Mouse (Mus musculus): ENCODE measurements around the gene Pisd. TPM values are rescaled to one million over a fixed set of nuclear protein-coding genes. Genes with fewer than 3 reads are reported as not detected.
A peak's percentile ranks its signal among the peaks of the same experiment; 100 is the strongest.
"Not testable (repeated sequence)": the region's sequence is repeated elsewhere in the genome, so short reads cannot be mapped to it uniquely, and the experiment has no call there.

Pisd gene
- total RNA-seq, 2 experiments from 2014 or later: 25.5 to 29.0 TPM

- intact Hi-C loops (cut with DNase I): loop anchor here (1.0 to 2.0 kb wide), 2 partner anchors 32 to 159 kb away; no protein-coding TSS in a partner anchor
- peak; percentile 18 for DNase-seq (ENCODE audit: low spot score)
Measured at GRCm38 (mm10) chr5:32747650-32748375, 37.6 kb downstream of the Pisd start.

DNA sequence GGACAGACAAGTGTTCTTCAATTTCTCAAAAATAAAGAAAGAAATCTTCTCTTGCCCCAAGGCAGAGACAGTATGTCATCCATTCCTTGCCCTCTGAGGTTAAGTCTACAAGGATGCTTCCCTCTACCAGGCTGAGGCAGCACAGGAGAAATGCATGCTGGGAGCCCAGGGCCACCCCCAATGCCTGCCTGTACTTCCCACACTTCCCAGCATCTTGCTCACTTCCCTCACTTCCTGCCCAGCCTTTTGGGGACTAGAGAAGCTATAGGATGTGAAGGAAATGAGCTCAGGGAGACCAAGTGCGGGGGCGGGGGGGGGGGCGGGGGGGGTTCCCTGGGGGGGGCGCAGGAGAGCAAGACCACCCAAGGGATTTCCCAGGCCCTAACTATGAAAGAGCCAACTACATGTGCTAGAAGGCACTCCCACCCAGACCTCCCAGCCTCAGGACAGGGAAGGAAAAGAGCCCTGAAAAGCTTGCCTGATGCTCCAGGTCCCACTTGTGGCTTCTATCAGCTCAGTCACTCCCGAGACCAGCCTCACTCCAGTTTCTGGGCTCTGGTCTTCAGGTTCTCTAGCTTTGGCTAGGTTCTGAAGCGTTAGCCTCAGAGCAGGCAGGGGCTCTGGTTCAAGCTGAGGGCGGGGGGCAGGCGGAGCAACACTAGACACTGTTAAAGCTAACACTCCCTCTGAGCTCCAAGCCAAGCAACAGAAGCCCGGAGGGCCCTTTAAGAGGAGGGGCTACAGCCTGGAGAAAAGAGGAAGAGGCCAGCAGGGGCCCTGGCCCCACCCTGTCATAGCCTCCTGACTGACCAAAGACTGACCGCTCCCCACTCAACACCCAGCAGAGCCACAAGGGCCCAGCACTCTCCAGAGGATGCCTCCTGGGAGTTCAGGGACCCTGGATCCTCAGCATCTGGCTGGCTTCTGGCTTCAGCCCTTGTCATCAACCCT is 39.5 kb downstream of the Pisd start:
- DNase-seq (ENCODE audit: low spot score): peak; percentile 86
- intact Hi-C loops (cut with DNase I): loop anchor here (2.0 kb wide), 1 partner anchor 157 kb away; no protein-coding TSS in a partner anchor

- intact Hi-C loops (cut with DNase I): no loop called here
- no peak for DNase-seq (ENCODE audit: low spot score)
Measured at GRCm38 (mm10) chr5:32742149-32742548, 43.3 kb downstream of the Pisd start.

- DNase-seq (ENCODE audit: low spot score); intact Hi-C loops (cut with DNase I): not testable (repeated sequence)
Measured at GRCm38 (mm10) chr5:32741377-32741776, 44.1 kb downstream of the Pisd start.

DNA sequence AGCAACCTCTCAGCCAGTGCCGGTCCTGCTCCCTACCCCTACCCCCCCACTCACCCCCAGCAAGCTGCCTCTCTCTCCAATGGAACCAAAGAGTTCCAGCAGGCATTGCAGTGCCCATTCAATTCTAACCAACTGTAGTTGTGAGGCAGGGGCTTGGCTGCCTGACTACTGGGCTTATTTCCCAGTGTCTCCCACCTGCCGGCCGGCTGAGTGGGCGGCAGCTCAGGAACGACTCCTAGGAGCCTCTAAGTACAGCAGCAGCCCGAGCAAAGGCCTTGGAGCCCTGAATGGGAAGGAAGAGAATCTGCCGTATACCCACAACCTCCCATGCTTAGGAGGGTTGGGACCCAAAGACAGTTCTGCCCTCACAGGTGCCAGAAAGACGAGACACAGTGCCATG is 44.6 kb downstream of the Pisd start:
- intact Hi-C loops (cut with DNase I): not testable (repeated sequence)

DNA sequence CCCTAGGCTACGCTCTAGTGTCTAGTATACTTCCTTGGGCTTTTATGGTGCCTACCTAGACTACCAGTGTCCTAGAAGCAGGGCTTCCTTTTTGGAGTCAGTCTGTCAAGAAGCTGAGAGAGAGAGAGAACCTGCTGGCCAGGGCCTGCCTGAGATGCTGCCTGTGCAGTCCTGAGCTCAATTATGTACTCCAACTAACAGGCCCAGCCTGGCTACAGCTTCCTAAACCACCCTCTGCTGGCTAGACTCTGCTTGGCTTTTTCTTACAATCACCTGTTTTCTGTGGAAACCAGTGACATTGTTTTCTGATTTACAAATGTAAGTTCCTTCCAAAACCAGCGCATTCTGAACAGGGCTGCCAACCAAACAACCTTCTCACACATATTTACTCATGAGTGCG is 45.3 kb downstream of the Pisd start:
- intact Hi-C loops (cut with DNase I): no loop called here
- no peak for DNase-seq (ENCODE audit: low spot score)

More for the DNA sequence above, 44.6 kb downstream of the Pisd start:
- not testable (repeated sequence) for DNase-seq (ENCODE audit: low spot score)

- intact Hi-C loops (cut with DNase I); DNase-seq (ENCODE audit: low spot score): not testable (repeated sequence)
Measured at GRCm38 (mm10) chr5:32736770-32737169, 48.7 kb downstream of the Pisd start.

- intact Hi-C loops (cut with DNase I): no loop called here
- no peak for DNase-seq (ENCODE audit: low spot score)
Measured at GRCm38 (mm10) chr5:32735779-32736178, 49.7 kb downstream of the Pisd start.

GRCm38 (mm10) chr5:32733892-32734291 is 51.6 kb downstream of the Pisd start:
- DNase-seq (ENCODE audit: low spot score); intact Hi-C loops (cut with DNase I): not testable (repeated sequence)

- intact Hi-C loops (cut with DNase I): no loop called here
- DNase-seq (ENCODE audit: low spot score): no peak
Measured at GRCm38 (mm10) chr5:32728851-32729250, 56.6 kb downstream of the Pisd start.

GRCm38 (mm10) chr5:32728300-32728699 is 57.1 kb downstream of the Pisd start:
- no peak for DNase-seq (ENCODE audit: low spot score)
- intact Hi-C loops (cut with DNase I): no loop called here

DNA sequence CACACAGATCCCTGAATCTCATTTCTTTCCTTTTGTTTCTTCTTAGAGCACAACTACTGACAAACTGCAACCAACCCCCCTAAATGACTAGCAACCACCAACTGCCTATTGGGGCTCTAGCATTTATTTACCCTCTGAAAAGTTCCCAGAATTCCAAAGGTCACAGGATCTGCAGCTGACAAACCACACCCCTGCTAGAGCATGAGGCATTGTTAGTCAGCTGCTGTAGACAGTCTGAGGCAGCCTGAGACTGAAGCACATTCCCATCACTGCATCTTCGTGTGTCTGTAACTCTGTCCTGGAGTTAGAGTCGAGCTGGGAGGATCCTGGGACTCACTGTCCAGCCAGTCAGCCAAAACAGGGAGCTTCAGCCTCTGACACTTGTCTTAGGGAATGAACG is 60.0 kb downstream of the Pisd start:
- DNase-seq (ENCODE audit: low spot score); intact Hi-C loops (cut with DNase I): not testable (repeated sequence)

GRCm38 (mm10) chr5:32723981-32724380 is 61.5 kb downstream of the Pisd start:
- no peak for DNase-seq (ENCODE audit: low spot score)
- intact Hi-C loops (cut with DNase I): no loop called here

DNA sequence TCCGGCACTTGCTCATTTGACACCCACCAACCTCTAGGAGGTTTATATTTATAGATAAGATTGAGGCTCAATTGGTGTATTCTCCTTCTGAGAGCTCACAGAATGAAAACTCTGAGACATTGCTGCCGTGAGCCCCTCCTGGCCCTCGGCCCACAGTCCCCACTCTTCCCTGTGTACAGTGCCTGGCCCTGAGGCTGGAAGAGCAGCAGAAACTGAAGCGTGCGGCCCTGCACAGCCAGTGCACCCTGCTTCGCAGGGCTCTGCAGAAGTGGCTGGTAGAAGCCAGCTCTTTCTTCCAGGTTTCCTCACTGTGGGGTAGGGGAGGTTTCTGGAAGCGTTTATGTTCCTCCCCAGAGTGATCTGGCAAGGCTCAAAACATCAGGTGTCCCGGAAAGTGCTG is 62.7 kb downstream of the Pisd start:
- DNase-seq (ENCODE audit: low spot score); intact Hi-C loops (cut with DNase I): not testable (repeated sequence)

GRCm38 (mm10) chr5:32722263-32722662 is 63.2 kb downstream of the Pisd start:
- intact Hi-C loops (cut with DNase I): no loop called here
- no peak for DNase-seq (ENCODE audit: low spot score)

GRCm38 (mm10) chr5:32721316-32721715 is 64.1 kb downstream of the Pisd start:
- DNase-seq (ENCODE audit: low spot score): no peak
- intact Hi-C loops (cut with DNase I): no loop called here

DNA sequence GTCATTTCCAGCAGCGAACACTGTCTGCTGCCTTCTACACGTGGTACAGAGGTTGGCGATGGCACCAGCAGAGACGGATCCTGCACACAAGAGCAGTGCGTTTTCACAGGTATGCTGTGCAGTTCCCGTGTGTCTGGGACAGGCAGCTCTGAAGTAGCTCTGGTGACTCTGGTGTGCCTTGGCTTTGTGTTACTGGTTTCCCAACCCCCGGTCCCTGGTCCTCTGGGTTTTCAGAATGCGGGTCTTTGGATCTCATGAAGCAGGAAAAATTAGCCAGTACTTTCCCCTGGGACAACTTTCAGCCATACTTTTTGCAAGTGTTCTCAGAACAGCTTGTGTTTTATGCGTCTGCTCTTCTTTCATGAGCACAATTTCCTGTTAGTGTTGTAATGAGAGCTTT is 65.0 kb downstream of the Pisd start:
- intact Hi-C loops (cut with DNase I): no loop called here
- no peak for DNase-seq (ENCODE audit: low spot score)

- intact Hi-C loops (cut with DNase I): loop anchor here (10.0 kb wide), 1 partner anchor 136 kb away; the partner anchor contains the start of gene Prr14l
- no peak for DNase-seq (ENCODE audit: low spot score)
Measured at GRCm38 (mm10) chr5:32718916-32719315, 66.5 kb downstream of the Pisd start.

- no peak for DNase-seq (ENCODE audit: low spot score)
- intact Hi-C loops (cut with DNase I): loop anchor here (10.0 kb wide), 1 partner anchor 137 kb away; the partner anchor contains the start of gene Prr14l
Measured at GRCm38 (mm10) chr5:32717726-32718125, 67.7 kb downstream of the Pisd start.

DNA sequence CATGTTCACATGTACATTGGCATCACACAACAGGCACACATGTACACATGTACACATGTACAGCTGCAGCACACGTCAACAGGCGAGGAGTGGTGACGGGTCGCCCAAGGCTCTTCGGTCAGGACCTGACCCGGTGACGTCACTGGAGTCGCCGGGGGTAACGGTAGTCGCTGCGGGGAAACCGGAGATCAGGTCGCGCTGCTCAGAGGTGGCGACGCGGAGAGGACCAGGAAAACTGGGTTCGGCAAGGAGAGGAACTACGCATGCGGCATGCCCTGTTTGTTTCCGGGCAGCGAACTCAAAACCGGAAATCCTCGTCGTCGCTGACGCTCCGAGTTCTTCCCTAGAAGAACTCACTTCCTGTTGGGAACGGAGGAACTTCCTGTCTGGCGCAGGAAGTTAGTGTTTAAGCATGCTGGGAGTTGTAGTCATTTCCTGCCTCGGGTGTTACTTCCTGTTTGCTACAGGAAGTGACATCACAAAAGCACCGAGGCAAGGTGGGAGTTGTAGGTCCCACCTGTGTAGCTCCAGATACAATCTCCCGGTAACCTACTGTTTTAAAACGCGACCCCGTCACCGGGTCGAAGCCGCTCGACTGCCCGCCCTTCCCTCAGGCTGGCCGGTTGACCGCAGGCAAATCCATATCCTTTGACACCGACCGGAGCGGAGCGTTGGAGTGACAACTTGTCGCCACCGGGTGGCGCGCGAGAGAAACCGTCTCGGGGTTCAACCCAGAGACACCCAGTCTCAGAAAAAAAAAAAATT is 71.6 kb downstream of the Pisd start:
- intact Hi-C loops (cut with DNase I): loop anchor here (5.0 to 10.0 kb wide), 3 partner anchors 127 to 318 kb away; partner anchors contain the start of gene Prr14l
- DNase-seq (ENCODE audit: low spot score): peak; percentile 85

Measured in heart, postnatal 25 days (tissue).